Mouse (Mus musculus) spleen, adult 2 months (tissue): ENCODE data around the gene Slc6a3. TPM values are rescaled to one million over a fixed set of nuclear protein-coding genes. Genes with fewer than 3 reads are reported as not detected.

ENCODE experiments used
- DNase-seq, 2 experiments: peaks; one replicate each; pipeline versions ENCODE4 v3.0.0 to v3.0.0-alpha.2; 2012 to 2021; ENCODE audit warnings: low spot score in 2 of 2, low read depth in 1 of 2
- H3K27ac ChIP-seq: fragments of 200-500 bp; 2 replicates; pipeline ENCODE4 v1.5.1; 2012; ENCODE audit warnings: low read length, inconsistent platforms; ENCODE audit not compliant: insufficient read depth
- H3K27me3 ChIP-seq: fragments of 200-500 bp; 2 replicates; pipeline ENCODE4 v1.6.1; 2012; ENCODE audit warnings: mild to moderate bottlenecking, moderate library complexity, low read length, inconsistent platforms; ENCODE audit not compliant: control insufficient read depth, insufficient read depth
- H3K36me3 ChIP-seq: fragments of 200-500 bp; 2 replicates; pipeline ENCODE4 v1.6.1; 2012; ENCODE audit warnings: mild to moderate bottlenecking, low read length, inconsistent platforms; ENCODE audit not compliant: control insufficient read depth, insufficient read depth
- H3K4me1 ChIP-seq: fragments of 200-500 bp; 2 replicates; pipeline ENCODE4 v1.6.1; 2011; ENCODE audit warnings: inconsistent platforms; ENCODE audit not compliant: control insufficient read depth, insufficient read depth, insufficient read length
- H3K4me3 ChIP-seq: fragments of 200-500 bp; 2 replicates; pipeline ENCODE4 v1.5.1; 2011; ENCODE audit warnings: mild to moderate bottlenecking, inconsistent platforms; ENCODE audit not compliant: insufficient read depth, insufficient read length; ENCODE audit errors: extremely low read depth
- CTCF ChIP-seq: fragments of 200-500 bp; IDR thresholded peaks from 2 replicates; pipeline ENCODE4 v1.5.1; 2011; ENCODE audit warnings: mild to moderate bottlenecking, inconsistent platforms; ENCODE audit not compliant: insufficient read depth, insufficient read length, insufficient replicate concordance; ENCODE audit errors: extremely low read depth
- POLR2A ChIP-seq: fragments of 200-500 bp; IDR thresholded peaks from 2 replicates; pipeline ENCODE4 v1.6.1; 2011; ENCODE audit warnings: low read depth, low read length, inconsistent platforms
- WGBS: fragments of 180-500 bp; shearing (Covaris S2); methylation state at CpG from one replicate; pipeline ENCODE4 v1.1.7; 2018; 5-methylcytosine and 5-hydroxymethylcytosine counted together
- polyA plus RNA-seq: library from polyadenylated mRNA; depleted of rRNA; stranded (reverse); fragments of >200 nt; gene quantifications from 2 replicates; pipeline ENCODE4 v1.2.3, GENCODE M21; 2012; rRNA removed

Gene Slc6a3
- 0.49 and 0.56 TPM in 2 replicates for polyA plus RNA-seq

DNA sequence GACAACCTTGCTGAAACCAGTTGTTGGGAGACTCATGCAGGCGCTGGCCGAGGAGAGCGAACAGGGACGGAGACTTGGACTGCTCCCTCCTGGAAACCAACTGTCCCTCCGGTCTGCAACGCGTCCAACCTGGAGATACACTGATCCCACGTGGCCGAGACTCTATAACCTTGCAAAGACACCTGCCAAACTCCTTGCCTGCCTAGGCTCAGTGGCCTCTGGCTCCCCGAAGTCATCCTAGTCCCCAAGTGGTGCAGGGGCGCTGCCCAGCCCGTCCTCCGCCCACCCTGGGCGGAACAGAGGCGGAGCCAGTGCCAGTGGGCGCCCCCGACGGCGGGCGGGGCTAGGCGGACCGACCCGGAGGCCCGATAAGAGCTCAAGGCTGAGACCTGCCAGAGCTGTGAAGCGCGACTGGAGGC is at the start of gene Slc6a3:
Gene Slc6a3, plus strand, starts transcription at position 345 of the 419 bp plus-strand sequence.
- H3K36me3 ChIP-seq, result no peaks in the 10 kb centered on the region
- no peak for DNase-seq
- H3K27ac ChIP-seq, result no peak within 1 kb of the TSS
- no peaks in the 10 kb centered on the region for H3K4me1 ChIP-seq
- no peak for TF ChIP-seq CTCF
- TF ChIP-seq POLR2A, result no peak
- no peak within 1 kb of the TSS for H3K4me3 ChIP-seq
- no peaks in the 10 kb centered on the region; the same call in 1 of the 2 replicates for H3K27me3 ChIP-seq
- WGBS, result 3% methylated on average over 26 of the region's 26 CpGs

DNA sequence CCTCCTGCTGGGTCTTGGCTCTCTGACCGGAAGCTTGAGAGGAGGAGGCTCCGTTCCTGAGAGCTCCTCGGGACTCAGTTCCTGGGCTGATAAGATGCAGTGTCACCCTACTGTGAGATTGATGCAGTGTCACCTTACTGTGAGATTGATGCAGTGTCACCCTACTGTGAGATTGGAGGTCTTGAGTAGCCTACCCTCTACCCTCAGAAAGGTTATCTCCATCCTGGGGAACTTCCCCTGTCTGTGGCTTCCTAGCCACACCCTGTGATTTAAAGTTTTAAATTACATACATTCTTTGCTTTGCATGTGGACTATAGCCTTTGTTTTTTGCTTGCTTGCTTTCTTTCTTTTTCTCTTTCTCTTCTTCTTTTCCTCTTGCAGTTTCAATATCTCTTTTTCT is 48.4 kb upstream of the Slc6a3 start:
- Histone ChIP-seq H3K4me1 (peaks cover 39% of the 10 kb centered on the region), H3K4me3 (no peak overlapping the region), H3K36me3 (peaks cover 7% of the 10 kb centered on the region), H3K27ac (peak overlapping the region; percentile 67), H3K27me3 (no peaks in the 10 kb centered on the region)
- no peak for TF ChIP-seq CTCF
- no peak for TF ChIP-seq POLR2A
- DNase-seq, result no peak
- 69% methylated on average over 3 of the region's 3 CpGs for WGBS

GRCm38 (mm10) chr13:73488707-73489106 is 47.8 kb upstream of the Slc6a3 start:
- DNase-seq, result no peak
- Histone ChIP-seq H3K27ac (peak overlapping the region; percentile 67), H3K36me3 (peaks cover 7% of the 10 kb centered on the region), H3K4me1 (peaks cover 39% of the 10 kb centered on the region), H3K4me3 (no peak overlapping the region), H3K27me3 (no peaks in the 10 kb centered on the region)
- WGBS, result 42% methylated on average over 9 of the region's 9 CpGs
- TF ChIP-seq POLR2A, result no peak
- no peak for TF ChIP-seq CTCF

DNA sequence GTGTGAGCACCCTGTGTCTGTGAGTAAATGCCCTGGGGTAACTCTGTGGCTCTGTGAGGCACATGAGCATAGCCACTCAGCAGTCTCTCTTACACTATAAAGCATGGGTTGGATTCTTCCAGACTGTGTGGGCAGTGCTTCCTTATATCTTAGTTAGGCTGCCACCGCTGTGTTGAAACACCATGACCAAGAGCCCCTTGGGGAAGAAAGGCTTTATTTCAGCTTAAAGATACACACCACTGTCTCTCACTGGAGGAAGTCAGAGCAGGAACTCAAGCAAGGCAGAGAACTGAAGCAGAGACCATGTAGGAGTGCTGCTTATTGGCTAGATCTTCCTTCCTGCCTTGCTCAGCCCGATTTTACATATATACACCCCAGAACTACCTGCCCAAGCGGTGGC is 46.6 kb upstream of the Slc6a3 start:
- Histone ChIP-seq H3K4me3 (no peak overlapping the region), H3K4me1 (peaks cover 30% of the 10 kb centered on the region), H3K27me3 (no peaks in the 10 kb centered on the region), H3K36me3 (peaks cover 12% of the 10 kb centered on the region), H3K27ac (peak overlapping the region; percentile 77)
- TF ChIP-seq CTCF (no peak), POLR2A (no peak)
- peak; percentile 23 to 27 for DNase-seq
- WGBS, result 24% methylated on average over 3 of the region's 3 CpGs

GRCm38 (mm10) chr13:73490564-73491170 is 45.9 kb upstream of the Slc6a3 start:
- Histone ChIP-seq H3K4me3 (no peak overlapping the region), H3K27ac (peak overlapping the region; percentile 47), H3K4me1 (peaks cover 30% of the 10 kb centered on the region), H3K27me3 (no peaks in the 10 kb centered on the region), H3K36me3 (peaks cover 16% of the 10 kb centered on the region)
- no peak for DNase-seq
- WGBS, result 67% methylated on average over 8 of the region's 8 CpGs
- TF ChIP-seq POLR2A (no peak), CTCF (no peak)

DNA sequence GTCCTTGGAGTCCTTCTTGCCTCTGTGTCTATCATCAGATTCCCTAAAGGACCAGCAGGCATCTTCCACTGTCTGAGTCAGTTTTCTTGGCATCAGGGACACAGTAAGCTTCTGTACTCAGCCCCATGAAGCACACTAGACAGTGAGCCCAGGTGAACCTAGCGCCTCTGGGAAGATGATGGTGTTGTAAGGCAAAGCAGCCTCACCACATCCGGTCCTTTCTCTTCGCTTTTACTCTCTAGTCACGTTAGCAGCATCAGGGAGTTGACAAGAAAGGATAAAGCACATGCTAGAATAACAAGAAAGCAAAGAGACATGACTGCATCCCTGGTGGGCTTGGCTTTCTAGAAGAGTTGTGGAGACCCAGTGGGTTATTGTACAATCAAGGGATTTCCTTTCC is 43.4 kb upstream of the Slc6a3 start:
- no peak for DNase-seq
- peaks cover 28% of the 10 kb centered on the region for H3K36me3 ChIP-seq
- H3K4me3 ChIP-seq, result no peak overlapping the region
- no peaks in the 10 kb centered on the region for H3K27me3 ChIP-seq
- TF ChIP-seq POLR2A (no peak), CTCF (no peak)
- H3K27ac ChIP-seq, result no peak overlapping the region
- peaks cover 26% of the 10 kb centered on the region for H3K4me1 ChIP-seq
- WGBS, result 93% methylated on average over 4 of the region's 4 CpGs

GRCm38 (mm10) chr13:73494528-73494927 is 42.0 kb upstream of the Slc6a3 start:
- Histone ChIP-seq H3K4me1 (peaks cover 14% of the 10 kb centered on the region), H3K27ac (no peak overlapping the region), H3K36me3 (peaks cover 29% of the 10 kb centered on the region), H3K27me3 (no peaks in the 10 kb centered on the region), H3K4me3 (no peak overlapping the region)
- 91% methylated on average over 9 of the region's 9 CpGs for WGBS
- DNase-seq, result no peak
- no peak for TF ChIP-seq POLR2A
- TF ChIP-seq CTCF, result no peak
